Mouse (Mus musculus): ENCODE measurements around the gene Sulf2. TPM values are rescaled to one million over a fixed set of nuclear protein-coding genes. Genes with fewer than 3 reads are reported as not detected.
A peak's percentile ranks its signal among the peaks of the same experiment; 100 is the strongest.

The Sulf2 gene
- polyA plus RNA-seq, 1 experiment from 2014 or later, result 25.3 TPM

DNA sequence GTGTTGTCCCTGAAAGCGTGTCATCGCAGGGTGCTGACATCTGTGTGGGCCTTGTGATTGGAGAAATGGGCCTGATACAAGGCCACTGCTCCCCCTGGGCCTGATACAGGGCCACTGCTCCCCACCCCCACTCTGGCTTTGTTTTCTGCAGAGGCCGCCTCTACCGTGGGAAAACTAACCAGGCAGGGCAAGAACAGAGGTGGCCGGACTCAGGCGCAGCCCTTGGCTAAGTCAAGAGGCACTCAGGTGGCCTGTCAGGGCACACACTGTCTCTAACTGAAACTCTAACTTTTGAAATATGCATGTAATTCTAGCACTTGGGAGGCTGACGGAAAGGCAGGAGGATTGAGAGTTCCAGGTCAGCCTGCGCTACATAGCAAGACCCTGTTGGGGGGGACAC is 10.4 kb downstream of the Sulf2 start:
- H3K9ac ChIP-seq, result no peak overlapping the region
- H3K4me3 ChIP-seq, result no peak overlapping the region
- 71% methylated on average over 8 of the region's 8 CpGs for WGBS
- H3K36me3 ChIP-seq (ENCODE audit: poor library complexity, severe bottlenecking), result no peaks in the 10 kb centered on the region
- no peak overlapping the region for H3K27ac ChIP-seq
- no peaks in the 10 kb centered on the region for H3K27me3 ChIP-seq
- no peaks in the 10 kb centered on the region for H3K9me3 ChIP-seq (replicated peaks)
- H3K4me2 ChIP-seq, result no peak overlapping the region
- H3K4me1 ChIP-seq, result peaks cover 40% of the 10 kb centered on the region
- ATAC-seq, result no peak

DNA sequence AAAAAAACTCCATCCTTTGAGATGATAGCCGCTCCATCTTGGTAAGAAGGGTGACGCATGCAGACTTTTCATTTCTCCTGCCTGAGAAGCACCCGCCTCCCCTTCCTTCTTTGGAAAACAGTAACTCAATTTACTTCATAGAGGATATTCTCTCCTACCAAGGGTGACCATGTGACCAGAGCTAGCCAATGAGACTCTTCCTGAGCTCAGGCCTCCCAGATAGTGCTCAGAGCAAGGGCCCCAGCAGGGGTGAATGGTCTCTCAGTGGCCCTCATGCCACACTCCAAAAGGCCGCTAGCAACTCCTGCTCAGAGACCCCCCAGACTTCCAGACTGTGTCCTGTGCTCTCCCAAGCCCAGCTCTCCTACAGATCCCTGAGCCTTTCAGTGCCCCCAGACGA is 11.6 kb downstream of the Sulf2 start:
- ATAC-seq, result no peak
- no peak overlapping the region for H3K27ac ChIP-seq
- H3K9me3 ChIP-seq (replicated peaks), result no peaks in the 10 kb centered on the region
- peaks cover 28% of the 10 kb centered on the region for H3K4me1 ChIP-seq
- no peak overlapping the region for H3K4me3 ChIP-seq
- H3K27me3 ChIP-seq, result peaks cover 6% of the 10 kb centered on the region; the same call in 1 of the 2 replicates
- H3K36me3 ChIP-seq (ENCODE audit: poor library complexity, severe bottlenecking), result no peaks in the 10 kb centered on the region
- H3K4me2 ChIP-seq, result no peak overlapping the region
- WGBS, result 77% methylated on average over 5 of the region's 5 CpGs
- H3K9ac ChIP-seq, result no peak overlapping the region

DNA sequence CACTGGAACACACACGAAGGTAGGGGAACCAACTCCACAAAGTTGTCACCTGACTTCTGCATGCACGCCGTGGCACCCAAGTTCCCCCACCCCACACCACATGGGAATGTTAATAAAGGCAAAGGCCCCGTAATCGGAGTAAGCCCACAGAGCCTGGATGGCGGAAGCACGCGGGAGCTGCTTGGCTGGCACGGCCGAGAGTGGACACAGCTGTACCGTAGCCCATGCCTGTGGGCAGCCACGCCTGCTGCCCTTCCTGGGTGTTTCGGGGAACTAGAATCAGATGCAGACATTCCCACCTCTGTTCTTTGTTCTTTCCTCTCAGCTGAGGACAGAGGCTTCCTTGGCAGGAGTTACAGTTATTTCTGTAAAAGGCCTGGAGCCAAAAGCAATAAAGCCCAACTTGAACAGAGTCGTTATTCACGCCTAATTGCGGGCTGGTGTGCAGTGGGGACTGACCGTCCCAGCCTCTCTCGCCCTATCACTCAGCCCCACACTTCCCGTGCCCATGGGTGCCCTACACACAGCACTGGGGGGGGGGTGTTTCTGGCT is 12.8 kb downstream of the Sulf2 start:
- Histone ChIP-seq H3K27ac (no peak overlapping the region; the same call in 1 of the 2 replicates), H3K4me1 (peaks cover 21% of the 10 kb centered on the region), H3K4me3 (no peak overlapping the region), H3K36me3 (ENCODE audit: poor library complexity, severe bottlenecking) (no peaks in the 10 kb centered on the region), H3K4me2 (peak overlapping the region; percentile 10; the same call in 1 of the 2 replicates), H3K27me3 (peaks cover 6% of the 10 kb centered on the region; the same call in 1 of the 2 replicates), H3K9ac (no peak overlapping the region), H3K9me3 (replicated peaks) (no peaks in the 10 kb centered on the region)
- peak; percentile 36 for ATAC-seq
- 60% methylated on average over 19 of the region's 19 CpGs for WGBS

DNA sequence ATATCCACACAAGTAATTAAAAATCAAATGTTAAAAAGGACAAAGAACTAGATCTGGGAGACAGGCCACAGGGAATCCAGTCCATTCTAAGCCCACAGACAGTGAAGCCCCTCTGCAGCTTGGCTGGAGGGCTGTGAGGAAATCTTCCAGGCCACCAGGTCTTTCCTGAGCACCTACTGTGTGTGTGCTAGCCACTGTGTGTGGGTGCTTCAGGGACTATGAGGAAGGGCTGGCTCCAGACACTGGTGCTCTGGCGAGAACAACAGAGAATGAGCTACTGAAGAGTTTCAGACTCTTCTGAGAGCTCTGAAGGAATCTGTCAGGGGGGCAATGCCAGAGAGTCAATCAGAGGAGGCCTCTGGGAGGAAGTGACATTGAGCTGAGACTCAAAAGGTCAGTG is 13.6 kb downstream of the Sulf2 start:
- ATAC-seq, result no peak
- WGBS, result 84% methylated on average over 1 of the region's 1 CpGs
- Histone ChIP-seq H3K9me3 (replicated peaks) (no peaks in the 10 kb centered on the region), H3K36me3 (ENCODE audit: poor library complexity, severe bottlenecking) (no peaks in the 10 kb centered on the region), H3K27ac (no peak overlapping the region), H3K4me3 (no peak overlapping the region), H3K4me1 (peaks cover 23% of the 10 kb centered on the region), H3K27me3 (peaks cover 6% of the 10 kb centered on the region; the same call in 1 of the 2 replicates), H3K4me2 (no peak overlapping the region), H3K9ac (no peak overlapping the region)

DNA sequence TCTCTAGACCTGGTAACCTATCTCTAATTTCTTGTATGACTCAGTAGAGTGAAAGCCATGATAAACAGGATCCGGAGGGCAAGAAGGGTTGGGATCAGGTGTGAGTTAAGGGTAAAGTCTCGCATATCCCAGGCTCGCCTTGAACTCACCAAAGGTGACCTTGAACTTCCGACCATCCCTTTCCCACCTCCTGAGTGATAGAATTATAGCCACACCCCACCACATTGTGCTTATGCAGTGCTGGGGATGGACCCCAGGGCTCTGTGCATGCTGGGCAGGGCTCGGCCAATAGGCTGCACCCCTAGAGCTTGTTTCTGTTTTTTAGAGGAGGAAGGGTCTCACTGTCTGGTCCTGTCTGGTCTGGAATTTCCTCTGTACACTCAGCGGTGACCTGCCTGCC is 14.4 kb downstream of the Sulf2 start:
- H3K9ac ChIP-seq, result no peak overlapping the region
- H3K4me1 ChIP-seq, result peaks cover 31% of the 10 kb centered on the region
- no peak overlapping the region for H3K4me3 ChIP-seq
- ATAC-seq, result no peak
- H3K9me3 ChIP-seq (replicated peaks), result no peaks in the 10 kb centered on the region
- peaks cover 6% of the 10 kb centered on the region; the same call in 1 of the 2 replicates for H3K27me3 ChIP-seq
- H3K36me3 ChIP-seq (ENCODE audit: poor library complexity, severe bottlenecking), result no peaks in the 10 kb centered on the region
- WGBS, result 94% methylated on average over 6 of the region's 6 CpGs
- H3K27ac ChIP-seq, result no peak overlapping the region
- no peak overlapping the region for H3K4me2 ChIP-seq

DNA sequence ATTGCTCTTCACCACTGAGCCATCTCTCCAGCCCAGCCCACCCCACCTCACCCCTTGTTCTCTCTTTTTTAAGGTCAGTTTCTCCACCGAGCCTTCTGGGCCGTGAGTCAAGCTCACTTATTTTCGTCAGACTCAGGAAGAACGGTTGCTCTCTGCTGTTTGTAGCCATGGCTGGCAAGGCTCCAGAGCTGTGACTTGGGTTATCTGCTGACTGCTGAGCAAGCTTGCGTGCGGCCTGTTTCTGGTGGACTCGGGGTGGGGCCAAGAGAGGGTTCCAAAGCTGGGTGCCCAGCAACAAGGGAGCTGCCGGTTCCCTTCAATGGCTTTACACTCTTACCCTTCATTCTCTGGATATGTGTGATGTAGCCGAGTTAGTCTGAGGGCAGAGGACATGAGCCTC is 15.0 kb downstream of the Sulf2 start:
- no peaks in the 10 kb centered on the region for H3K36me3 ChIP-seq (ENCODE audit: poor library complexity, severe bottlenecking)
- no peak overlapping the region for H3K4me2 ChIP-seq
- no peak overlapping the region for H3K27ac ChIP-seq
- H3K9ac ChIP-seq, result no peak overlapping the region
- peaks cover 37% of the 10 kb centered on the region for H3K4me1 ChIP-seq
- WGBS, result 88% methylated on average over 9 of the region's 9 CpGs
- H3K27me3 ChIP-seq, result peaks cover 6% of the 10 kb centered on the region; the same call in 1 of the 2 replicates
- no peaks in the 10 kb centered on the region for H3K9me3 ChIP-seq (replicated peaks)
- ATAC-seq, result no peak
- no peak overlapping the region for H3K4me3 ChIP-seq

DNA sequence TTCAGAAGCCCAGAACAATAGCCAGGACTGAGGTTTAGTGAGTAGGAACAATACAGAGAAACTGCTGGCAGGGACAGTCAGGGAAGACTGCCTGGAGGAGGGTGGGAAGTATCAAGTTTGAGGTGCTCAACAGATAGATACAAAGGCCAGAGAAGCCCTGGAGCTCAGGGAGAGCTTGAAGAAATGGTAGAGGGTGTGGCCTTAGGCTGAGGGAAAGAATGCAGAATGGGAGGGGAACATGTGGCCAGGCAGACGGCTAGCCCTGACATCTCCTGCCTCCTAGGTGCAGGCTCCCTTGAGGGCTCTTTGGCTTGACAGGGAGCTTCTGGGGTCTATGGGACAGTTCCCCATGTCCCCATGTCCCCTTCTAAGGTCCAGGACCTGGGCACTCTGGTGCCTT is 17.2 kb downstream of the Sulf2 start:
- Histone ChIP-seq H3K4me2 (no peak overlapping the region), H3K27ac (no peak overlapping the region), H3K27me3 (peaks cover 6% of the 10 kb centered on the region; the same call in 1 of the 2 replicates), H3K4me1 (peaks cover 34% of the 10 kb centered on the region), H3K36me3 (ENCODE audit: poor library complexity, severe bottlenecking) (no peaks in the 10 kb centered on the region), H3K4me3 (no peak overlapping the region), H3K9me3 (replicated peaks) (no peaks in the 10 kb centered on the region), H3K9ac (no peak overlapping the region)
- WGBS, result 53% methylated on average over 1 of the region's 1 CpGs
- ATAC-seq, result no peak

DNA sequence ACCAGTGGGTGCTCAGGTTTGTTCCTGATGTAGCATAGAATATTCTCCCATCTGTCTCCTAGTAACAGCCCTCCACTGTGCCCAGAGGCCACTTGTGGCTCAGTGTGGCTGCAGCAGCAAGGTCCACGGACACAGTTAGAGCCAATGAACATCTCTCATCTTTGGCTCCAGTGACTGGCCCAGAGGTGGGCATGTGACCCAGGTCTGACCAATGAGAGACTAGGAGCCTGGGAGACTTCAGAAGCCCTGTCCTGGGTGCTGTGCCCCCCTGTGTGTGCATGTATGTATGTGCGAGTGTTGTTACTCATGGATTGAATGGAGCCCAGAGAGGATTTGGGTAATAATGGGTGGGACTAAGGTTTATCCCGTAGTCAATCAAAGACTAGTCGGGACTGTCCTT is 18.0 kb downstream of the Sulf2 start:
- no peak overlapping the region for H3K27ac ChIP-seq
- 0 out of 2 replicates have a peak, but pooled peaks cover 3% of the 10 kb centered on the region for H3K36me3 ChIP-seq (ENCODE audit: poor library complexity, severe bottlenecking)
- WGBS, result 84% methylated on average over 4 of the region's 4 CpGs
- peaks cover 25% of the 10 kb centered on the region for H3K4me1 ChIP-seq
- no peak overlapping the region for H3K9ac ChIP-seq
- H3K4me3 ChIP-seq, result no peak overlapping the region
- H3K9me3 ChIP-seq (replicated peaks), result no peaks in the 10 kb centered on the region
- no peak overlapping the region for H3K4me2 ChIP-seq
- no peak for ATAC-seq
- H3K27me3 ChIP-seq, result peaks cover 6% of the 10 kb centered on the region; the same call in 1 of the 2 replicates

DNA sequence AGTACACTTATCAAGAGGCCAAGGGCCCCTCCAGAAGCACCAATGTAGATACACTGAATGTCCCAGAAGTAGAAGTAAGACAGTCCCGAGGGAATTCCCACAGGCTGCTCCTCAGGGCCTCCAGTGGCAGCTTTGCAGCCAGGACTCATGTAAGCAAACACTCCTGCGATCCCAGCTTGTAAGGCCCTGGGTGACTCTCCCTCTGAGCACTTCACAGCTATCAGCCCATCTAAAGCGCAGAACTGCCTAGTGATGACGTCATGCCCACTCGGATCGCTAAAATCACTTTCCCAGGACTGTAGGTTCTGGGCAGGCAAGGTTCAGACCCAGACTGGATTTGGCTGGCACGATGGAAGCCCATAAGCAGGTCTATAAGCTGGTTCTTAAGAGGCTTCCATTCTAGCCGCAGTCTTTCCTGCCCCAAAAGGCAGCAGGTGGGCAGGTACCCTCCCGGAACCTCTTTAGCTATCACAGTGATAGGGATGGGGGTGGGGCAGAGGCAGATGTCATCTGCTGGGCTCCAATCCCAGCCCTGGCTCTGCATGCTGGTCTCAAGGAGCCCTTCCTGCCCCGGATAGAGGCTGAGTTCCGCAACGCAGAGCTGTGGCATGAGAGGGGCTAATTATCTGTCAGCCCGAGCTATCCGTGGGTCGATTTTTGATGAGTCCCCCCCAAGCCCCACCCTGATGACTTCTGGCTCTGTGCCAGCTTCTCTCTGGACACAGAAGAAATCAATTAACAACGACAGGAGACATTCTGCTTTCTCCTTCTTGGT is 19.6 kb downstream of the Sulf2 start:
- Histone ChIP-seq H3K27me3 (peaks cover 6% of the 10 kb centered on the region; the same call in 1 of the 2 replicates), H3K4me1 (peaks cover 21% of the 10 kb centered on the region), H3K4me2 (no peak overlapping the region), H3K9me3 (replicated peaks) (no peaks in the 10 kb centered on the region), H3K4me3 (no peak overlapping the region), H3K36me3 (ENCODE audit: poor library complexity, severe bottlenecking) (peaks cover 11% of the 10 kb centered on the region; the same call in 1 of the 2 replicates), H3K27ac (no peak overlapping the region), H3K9ac (no peak overlapping the region)
- 0 out of 2 replicates have a peak, but pooled peaks have one; percentile 24 for ATAC-seq
- WGBS, result 41% methylated on average over 16 of the region's 16 CpGs

DNA sequence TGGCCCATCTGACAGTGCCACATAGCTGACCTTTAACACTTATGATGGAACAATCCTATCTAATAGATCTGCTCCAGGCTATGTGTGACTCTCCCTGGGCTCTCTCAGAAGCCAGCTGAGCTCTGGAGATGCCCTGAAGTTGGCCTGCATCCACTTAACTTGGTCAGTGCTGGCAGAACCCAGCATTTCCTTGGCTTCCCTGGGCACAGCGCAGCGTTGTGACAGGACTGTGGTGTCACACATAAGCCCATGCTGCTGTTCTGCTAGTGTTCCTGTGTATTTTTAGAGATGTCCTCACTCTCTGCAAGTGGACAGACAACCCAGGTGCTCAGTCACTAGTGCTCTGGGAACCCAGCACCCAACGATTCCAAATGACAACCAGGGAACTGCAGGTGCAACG is 26.7 kb downstream of the Sulf2 start:
- Histone ChIP-seq H3K9me3 (replicated peaks) (no peaks in the 10 kb centered on the region), H3K27ac (no peak overlapping the region), H3K36me3 (ENCODE audit: poor library complexity, severe bottlenecking) (peaks cover 21% of the 10 kb centered on the region; the same call in 1 of the 2 replicates), H3K9ac (no peak overlapping the region), H3K4me2 (no peak overlapping the region), H3K4me1 (no peaks in the 10 kb centered on the region), H3K4me3 (no peak overlapping the region), H3K27me3 (no peaks in the 10 kb centered on the region)
- WGBS, result 96% methylated on average over 4 of the region's 4 CpGs
- no peak for ATAC-seq

DNA sequence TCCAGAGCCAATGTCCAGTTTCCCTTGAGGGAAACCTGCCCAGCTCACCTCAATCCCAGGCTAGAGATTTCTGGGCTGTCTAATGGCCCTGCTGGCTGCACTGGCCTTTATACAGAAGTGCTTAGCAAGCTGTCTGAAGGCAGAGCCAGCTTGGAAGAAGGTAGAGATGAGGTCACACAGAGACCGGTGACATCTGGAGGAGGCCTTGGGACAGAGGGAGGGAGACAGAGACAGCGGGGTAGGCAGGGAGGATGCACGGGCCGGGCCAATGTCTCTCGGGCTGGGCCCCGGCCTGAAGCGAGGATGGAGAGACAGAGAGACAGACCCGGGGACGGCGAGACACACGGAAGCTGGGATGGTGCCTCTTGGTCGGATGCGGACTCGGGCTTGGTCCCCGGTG is 27.4 kb downstream of the Sulf2 start:
- H3K4me1 ChIP-seq, result no peaks in the 10 kb centered on the region
- peaks cover 21% of the 10 kb centered on the region; the same call in 1 of the 2 replicates for H3K36me3 ChIP-seq (ENCODE audit: poor library complexity, severe bottlenecking)
- H3K4me2 ChIP-seq, result no peak overlapping the region
- ATAC-seq, result no peak
- WGBS, result 91% methylated on average over 15 of the region's 15 CpGs
- H3K9me3 ChIP-seq (replicated peaks), result no peaks in the 10 kb centered on the region
- H3K27me3 ChIP-seq, result no peaks in the 10 kb centered on the region
- H3K4me3 ChIP-seq, result no peak overlapping the region
- no peak overlapping the region for H3K27ac ChIP-seq
- 0 out of 2 replicates have a peak overlapping the region, but pooled peaks have one; percentile 5 for H3K9ac ChIP-seq

DNA sequence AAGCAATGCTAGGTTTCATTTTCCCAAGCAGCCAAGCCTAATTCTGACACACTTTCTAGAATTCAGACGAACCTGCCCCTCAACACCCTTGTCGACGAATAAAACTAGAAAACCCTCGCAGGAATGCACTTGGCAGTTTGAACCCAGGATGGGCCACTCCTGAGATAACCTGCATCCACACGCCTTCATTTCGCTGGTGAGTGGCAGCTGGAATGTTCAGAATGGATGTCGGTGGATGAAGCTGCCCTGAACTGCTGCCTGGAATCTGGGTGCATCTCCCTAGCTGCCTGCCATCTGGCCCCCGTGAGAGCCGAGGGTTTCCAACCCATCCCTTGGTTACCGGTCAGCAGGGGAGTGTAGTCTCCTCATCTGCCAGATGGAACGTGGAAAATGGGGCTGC is 29.1 kb downstream of the Sulf2 start:
- no peak for ATAC-seq

More for the DNA sequence above, 29.1 kb downstream of the Sulf2 start:
- Histone ChIP-seq H3K27ac (no peak overlapping the region), H3K4me3 (no peak overlapping the region), H3K9ac (no peak overlapping the region), H3K4me2 (no peak overlapping the region), H3K9me3 (replicated peaks) (no peaks in the 10 kb centered on the region), H3K27me3 (no peaks in the 10 kb centered on the region), H3K36me3 (ENCODE audit: poor library complexity, severe bottlenecking) (peaks cover 13% of the 10 kb centered on the region; the same call in 1 of the 2 replicates), H3K4me1 (no peaks in the 10 kb centered on the region)
- 88% methylated on average over 11 of the region's 11 CpGs for WGBS

All from forebrain, embryonic 13.5 days (tissue).